Mouse (Mus musculus): ENCODE measurements around the gene Nfkbid. TPM values are rescaled to one million over a fixed set of nuclear protein-coding genes. Genes with fewer than 3 reads are reported as not detected.
"Not testable (repeated sequence)": the region's sequence is repeated elsewhere in the genome, so short reads cannot be mapped to it uniquely, and the experiment has no call there.

Gene Nfkbid
- total RNA-seq, 2 experiments from 2014 or later = 0.27 TPM; not detected in 1

DNA sequence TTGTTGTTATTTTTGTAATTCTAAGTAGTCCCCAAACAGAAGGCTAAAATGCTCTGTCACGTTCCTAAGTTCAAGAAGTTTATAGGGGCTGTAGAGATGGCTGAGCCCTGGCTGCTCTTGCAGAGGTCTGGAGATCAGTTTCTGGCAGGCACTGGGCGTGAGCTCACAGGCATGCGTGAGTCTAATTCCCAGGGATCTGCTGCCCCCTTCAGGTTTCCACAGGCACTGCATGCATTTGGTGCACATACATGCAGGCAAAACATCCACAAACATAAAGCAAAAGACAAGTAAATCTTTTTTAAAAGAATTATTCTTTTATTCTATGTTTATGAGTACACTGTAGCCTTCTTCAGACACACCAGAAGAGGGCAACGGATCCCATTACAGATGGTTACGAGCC lies 50.9 kb downstream of the Nfkbid start:
- DNase-seq = no peak

DNA sequence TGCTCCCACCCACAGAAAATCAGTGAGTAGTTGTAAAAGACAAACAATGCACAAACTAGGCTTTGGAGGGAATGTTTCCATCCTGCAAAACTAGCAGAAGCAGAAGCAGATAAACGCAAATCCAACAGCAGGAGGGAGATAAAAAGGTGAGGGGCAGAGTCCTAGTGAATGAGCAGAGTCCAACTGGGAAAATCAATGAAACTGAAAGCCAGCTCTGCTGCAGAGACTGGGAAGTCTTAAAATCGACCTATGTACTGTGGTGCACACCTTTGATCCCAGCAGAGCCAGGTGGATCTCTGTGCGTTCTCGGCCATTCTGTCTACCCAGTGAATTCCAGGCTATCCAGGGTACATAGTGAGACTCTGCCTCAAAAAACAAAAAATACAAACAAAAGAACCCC lies 53.5 kb downstream of the Nfkbid start:
- DNase-seq = no peak

DNA sequence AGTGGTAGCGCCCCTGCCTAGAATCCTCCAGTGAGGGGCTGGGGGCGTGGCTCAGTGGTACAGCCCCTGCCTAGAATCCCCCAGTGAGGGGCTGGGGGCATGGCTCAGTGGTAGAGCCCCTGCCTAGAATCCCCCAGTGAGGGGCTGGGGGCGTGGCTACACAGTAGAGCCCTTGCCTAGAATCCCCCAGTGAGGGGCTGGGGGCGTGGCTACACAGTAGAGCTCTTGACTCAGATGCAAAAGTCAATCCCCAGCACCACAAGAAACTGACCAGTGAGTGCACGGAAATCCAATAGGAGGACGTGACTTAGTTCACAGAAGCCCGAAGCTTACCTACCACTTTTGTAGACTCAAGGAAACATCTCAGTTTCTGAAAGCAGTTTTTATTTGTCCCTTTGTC lies 54.6 kb downstream of the Nfkbid start:
- not testable (repeated sequence) for DNase-seq

DNA sequence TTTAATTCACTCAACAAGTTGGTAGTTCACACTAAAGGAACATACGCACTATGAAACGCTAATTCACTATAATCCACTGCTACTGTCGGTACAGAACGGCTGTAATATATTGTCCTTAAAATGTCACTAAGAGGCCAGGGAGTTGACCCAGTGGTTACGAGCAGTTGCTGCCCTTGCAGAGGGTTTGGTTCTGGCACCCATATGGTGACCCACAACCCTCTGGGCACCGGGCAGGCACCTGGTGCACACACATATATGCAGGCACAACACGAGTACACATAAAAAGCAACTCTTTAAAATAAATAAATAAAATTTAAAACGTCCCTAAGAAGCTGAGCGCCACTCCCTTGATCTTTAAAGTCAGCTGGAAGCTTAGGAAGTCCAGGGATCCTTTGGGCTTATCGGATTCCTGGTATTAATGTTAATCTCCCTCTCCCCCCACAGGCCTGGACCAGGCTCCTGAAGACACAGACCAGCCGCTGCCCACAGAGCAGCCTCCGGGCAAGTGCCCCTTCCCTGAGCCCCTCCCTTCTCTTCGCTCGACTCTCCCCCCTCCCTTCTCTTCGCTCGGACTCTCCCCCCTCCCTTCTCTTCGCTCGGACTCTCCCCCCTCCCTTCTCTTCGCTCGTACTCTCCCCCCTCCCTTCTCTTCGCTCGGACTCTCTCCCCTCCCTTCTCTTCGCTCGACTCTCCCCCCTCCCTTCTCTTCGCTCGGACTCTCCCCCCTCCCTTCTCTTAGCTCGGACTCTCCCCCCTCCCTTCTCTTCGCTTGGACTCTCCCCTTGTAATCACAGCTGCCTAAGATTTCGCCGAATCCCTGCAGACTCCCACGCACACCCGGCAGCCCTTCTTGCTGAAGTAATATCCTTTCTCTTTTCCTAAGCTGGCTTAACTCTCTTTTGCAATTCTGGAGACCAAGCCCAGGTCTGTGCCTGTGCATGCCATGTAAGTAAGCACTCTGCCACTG lies 56.2 kb downstream of the Nfkbid start:
- no peak for DNase-seq

Other genes with a start within 250 kb of the Nfkbid start
- 1,000 to 10,000 TPM; 1,093 to 1,260 TPM for gene Cox7a1, start 237.6 kb upstream of the Nfkbid start, total RNA-seq (2021)
- 100 to 1,000 TPM; 201 to 255 TPM for gene Capns1, start 222.9 kb upstream of the Nfkbid start, total RNA-seq (2021)
- gene Polr2i, start 189.8 kb upstream of the Nfkbid start, total RNA-seq (2021) = 10 to 100 TPM; 50.8 to 58.9 TPM
- gene Tbcb, start 189.5 kb upstream of the Nfkbid start, total RNA-seq (2021) = 10 to 100 TPM; 25.0 to 25.9 TPM
- gene Ovol3, start 186.0 kb upstream of the Nfkbid start, total RNA-seq (2021) = not detected
- gene Thap8, start 141.6 kb upstream of the Nfkbid start, total RNA-seq (2021) = under 1 TPM in 1 of 2 experiments, not detected in 1; 0.20 TPM
- 1 to 10 TPM; 1.8 to 3.8 TPM for gene Wdr62, start 141.3 kb upstream of the Nfkbid start, total RNA-seq (2021)
- 10 to 100 TPM in 1 of 2 experiments, 1 to 10 TPM in 1; 4.2 to 10.6 TPM for gene Clip3, start 130.0 kb upstream of the Nfkbid start, total RNA-seq (2021)
- 10 to 100 TPM; 18.6 to 18.8 TPM for gene Alkbh6, start 113.0 kb upstream of the Nfkbid start, total RNA-seq (2021)
- 1 to 10 TPM; 1.2 to 1.4 TPM for gene Syne4, start 106.9 kb upstream of the Nfkbid start, total RNA-seq (2021)
- under 1 TPM; 0.31 to 0.46 TPM for gene E130208F15Rik, start 100.0 kb upstream of the Nfkbid start, total RNA-seq (2021)
- gene Sdhaf1, start 97.8 kb upstream of the Nfkbid start, total RNA-seq (2021) = 1 to 10 TPM; 6.5 to 7.3 TPM
- 1 to 10 TPM; 2.5 to 2.6 TPM for gene Lrfn3, start 59.0 kb upstream of the Nfkbid start, total RNA-seq (2021)
- 1 to 10 TPM; 5.8 to 6.5 TPM for gene Tyrobp, start 8.0 kb upstream of the Nfkbid start, total RNA-seq (2021)
- not detected for gene Hcst, start 1.9 kb upstream of the Nfkbid start, total RNA-seq (2021)
- gene Aplp1, start 23.8 kb downstream of the Nfkbid start, total RNA-seq (2021) = under 1 TPM; 0.72 to 0.95 TPM
- not detected for gene Kirrel2, start 36.0 kb downstream of the Nfkbid start, total RNA-seq (2021)
- gene Nphs1, start 36.6 kb downstream of the Nfkbid start, total RNA-seq (2021) = not detected
- not detected for gene Prodh2, start 71.9 kb downstream of the Nfkbid start, total RNA-seq (2021)
- gene Arhgap33, start 113.3 kb downstream of the Nfkbid start, total RNA-seq (2021) = 1 to 10 TPM in 1 of 2 experiments, under 1 TPM in 1; 0.74 to 1.1 TPM
- 1,000 to 10,000 TPM; 1,175 to 3,096 TPM for gene Hspb6, start 130.4 kb downstream of the Nfkbid start, total RNA-seq (2021)
- gene Proser3, start 130.6 kb downstream of the Nfkbid start, total RNA-seq (2021) = 1 to 10 TPM; 3.0 to 6.4 TPM
- 10 to 100 TPM in 1 of 2 experiments, 1 to 10 TPM in 1; 8.4 to 10.3 TPM for gene Lin37, start 138.1 kb downstream of the Nfkbid start, total RNA-seq (2021)
- 10 to 100 TPM; 54.1 to 55.6 TPM for gene U2af1l4, start 141.6 kb downstream of the Nfkbid start, total RNA-seq (2021)
- gene Gm49396, start 141.6 kb downstream of the Nfkbid start, total RNA-seq (2021) = 1 to 10 TPM; 1.6 to 2.2 TPM
- gene Psenen, start 141.9 kb downstream of the Nfkbid start, total RNA-seq (2021) = 10 to 100 TPM; 91.2 to 92.1 TPM
- gene Igflr1, start 143.7 kb downstream of the Nfkbid start, total RNA-seq (2021) = under 1 TPM; 0.46 to 0.75 TPM
- gene Kmt2b, start 167.0 kb downstream of the Nfkbid start, total RNA-seq (2021) = 10 to 100 TPM; 12.3 to 14.0 TPM
- gene Zbtb32, start 177.2 kb downstream of the Nfkbid start, total RNA-seq (2021) = not detected
- not detected for gene Upk1a, start 191.1 kb downstream of the Nfkbid start, total RNA-seq (2021)
- 1,000 to 10,000 TPM; 1,459 to 1,684 TPM for gene Cox6b1, start 204.4 kb downstream of the Nfkbid start, total RNA-seq (2021)
- not detected for gene Etv2, start 214.1 kb downstream of the Nfkbid start, total RNA-seq (2021)
- 10 to 100 TPM; 37.2 to 40.1 TPM for gene Rbm42, start 228.6 kb downstream of the Nfkbid start, total RNA-seq (2021)
- gene Haus5, start 243.3 kb downstream of the Nfkbid start, total RNA-seq (2021) = 1 to 10 TPM; 3.5 to 5.1 TPM
- 1 to 10 TPM; 2.3 to 3.4 TPM for gene Pmis2, start 249.9 kb downstream of the Nfkbid start, total RNA-seq (2021)